Mouse (Mus musculus): ENCODE measurements around the gene Nos3.

GRCm38 (mm10) chr5:24353327-24353726, 11.3 kb upstream of the Nos3 start:
- TF ChIP-seq FLI1 (IDR thresholded peaks at IDR 0.05; ENCODE audit: low read length) (no peak), GATA1 (IDR thresholded peaks at IDR 0.05; ENCODE audit: borderline replicate concordance, low read length) (no peak)
